Mouse (Mus musculus) embryo, embryonic 11 days (tissue): Measurements from ENCODE around the gene Gcc2.
"Not testable (repeated sequence)": the region's sequence is repeated elsewhere in the genome, so short reads cannot be mapped to it uniquely, and the experiment has no call there.

Experiments used
- DNase-seq: peaks from one replicate; pipeline ENCODE4 v3.0.0-alpha.2; 2015

Gcc2 gene

GRCm38 (mm10) chr10:58231779-58232640 lies 23.3 kb upstream of the Gcc2 start:
- peak; percentile 30 for DNase-seq

- not testable (repeated sequence) for DNase-seq
These were observed 22.7 kb upstream of the Gcc2 start, which contains the start of gene Duxf3 for GRCm38 (mm10) chr10:58232641-58232969. Gene Duxf3, minus strand, starts transcription at chr10:58232675.

GRCm38 (mm10) chr10:58233054-58233739 lies 22.1 kb upstream of the Gcc2 start:
- not testable (repeated sequence) for DNase-seq

- DNase-seq = not testable (repeated sequence)
These were observed 21.6 kb upstream of the Gcc2 start for GRCm38 (mm10) chr10:58233740-58234121.

- DNase-seq = not testable (repeated sequence)
These were observed 20.3 kb upstream of the Gcc2 start for GRCm38 (mm10) chr10:58234985-58235384.

GRCm38 (mm10) chr10:58236613-58237012 lies 18.7 kb upstream of the Gcc2 start, which contains the start of gene Gm4981:
Gene Gm4981, minus strand, starts transcription at chr10:58236701.
- DNase-seq = no peak

- DNase-seq = not testable (repeated sequence)
These were observed 16.1 kb upstream of the Gcc2 start for GRCm38 (mm10) chr10:58238984-58239740.

GRCm38 (mm10) chr10:58249535-58249934 lies 5.8 kb upstream of the Gcc2 start:
- no peak for DNase-seq

GRCm38 (mm10) chr10:58254635-58255175 lies 592 bp upstream of the Gcc2 start:
- peak; percentile 1 for DNase-seq

- DNase-seq = peak; percentile 9
These were observed 657 bp downstream of the Gcc2 start for GRCm38 (mm10) chr10:58255954-58256353.

- peak; percentile 14 for DNase-seq
These were observed 3.2 kb downstream of the Gcc2 start for GRCm38 (mm10) chr10:58258466-58258865.

- DNase-seq = no peak
These were observed 26.9 kb downstream of the Gcc2 start for GRCm38 (mm10) chr10:58282238-58282637.

- DNase-seq = no peak
These were observed 35.4 kb downstream of the Gcc2 start for GRCm38 (mm10) chr10:58290742-58291141.

GRCm38 (mm10) chr10:58294246-58294645 lies 38.9 kb downstream of the Gcc2 start:
- no peak for DNase-seq

GRCm38 (mm10) chr10:58295605-58296004 lies 40.3 kb downstream of the Gcc2 start:
- DNase-seq = no peak

- no peak for DNase-seq
These were observed 49.7 kb downstream of the Gcc2 start for GRCm38 (mm10) chr10:58304996-58305395.

GRCm38 (mm10) chr10:58306897-58307296 lies 51.6 kb downstream of the Gcc2 start:
- no peak for DNase-seq

- DNase-seq = no peak
These were observed 55.5 kb downstream of the Gcc2 start for GRCm38 (mm10) chr10:58310791-58311190.

- no peak for DNase-seq
These were observed 57.6 kb downstream of the Gcc2 start for GRCm38 (mm10) chr10:58312887-58313286.

GRCm38 (mm10) chr10:58320881-58321280 lies 65.6 kb downstream of the Gcc2 start:
- DNase-seq = no peak

GRCm38 (mm10) chr10:58322361-58323027 lies 67.2 kb downstream of the Gcc2 start:
- DNase-seq = no peak
